Mouse (Mus musculus) ES-CJ7 (cell line): ENCODE results near the gene Ap1m1.

ENCODE experiments used
- DNase-seq: peaks from one replicate; pipeline ENCODE4 v3.0.0; 2011; ENCODE audit warnings: low read depth, low spot score

The Ap1m1 gene

GRCm38 (mm10) chr8:72293309-72293708 is 53.5 kb downstream of the Ap1m1 start:
- DNase-seq = no peak

GRCm38 (mm10) chr8:72295125-72295524 is 55.3 kb downstream of the Ap1m1 start:
- DNase-seq = no peak

GRCm38 (mm10) chr8:72295679-72296078 is 55.9 kb downstream of the Ap1m1 start:
- DNase-seq = no peak

- DNase-seq = no peak
Observed at GRCm38 (mm10) chr8:72296561-72296960, 56.7 kb downstream of the Ap1m1 start.

- DNase-seq = no peak
Observed at GRCm38 (mm10) chr8:72298928-72299327, 59.1 kb downstream of the Ap1m1 start.

- no peak for DNase-seq
Observed at GRCm38 (mm10) chr8:72300654-72301400, 61.0 kb downstream of the Ap1m1 start.

GRCm38 (mm10) chr8:72301497-72301896 is 61.7 kb downstream of the Ap1m1 start:
- DNase-seq = no peak

GRCm38 (mm10) chr8:72302986-72303612 is 63.3 kb downstream of the Ap1m1 start:
- no peak for DNase-seq

GRCm38 (mm10) chr8:72303633-72304032 is 63.8 kb downstream of the Ap1m1 start:
- DNase-seq = no peak

GRCm38 (mm10) chr8:72305210-72305905 is 65.5 kb downstream of the Ap1m1 start, which contains the start of gene Gm10282:
Gene Gm10282, minus strand, starts transcription at chr8:72305260.
- no peak for DNase-seq

GRCm38 (mm10) chr8:72306913-72307312 is 67.1 kb downstream of the Ap1m1 start:
- DNase-seq = no peak
